Comparison of ENCODE assay signal across 11 mouse cellular contexts in the genomic region with DNA sequence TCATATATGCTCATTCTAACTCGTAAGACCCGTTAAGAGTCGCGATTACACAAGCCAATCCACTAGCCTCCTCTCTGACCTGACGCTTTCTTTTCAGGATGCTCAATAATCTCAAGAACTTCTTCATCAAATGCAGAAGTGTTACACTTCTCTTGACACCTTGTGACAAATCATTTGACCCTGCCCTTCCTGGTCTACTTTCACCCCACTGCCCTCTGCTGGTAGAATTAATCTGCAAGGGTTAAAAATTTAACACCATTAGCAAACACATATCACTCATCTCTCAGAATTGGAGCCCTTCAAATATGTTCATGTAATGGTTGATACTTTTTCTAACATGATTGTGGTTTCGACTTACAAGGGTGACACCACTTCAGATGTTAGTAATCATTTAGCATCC. TPM values are rescaled to one million over a fixed set of nuclear protein-coding genes. Genes with fewer than 3 reads are reported as not detected.
DNase-seq lines count a peak whose midpoint lies in the region; ATAC-seq and TF ChIP-seq lines count a peak whose summit lies in the region.
"Had no signal": no experiment of that assay in that cellular context is flagged by ENCODE, and none has a peak within 500 bp of the region (broad histone marks: within the 10 kb centered on the region; RNA-seq: fewer than 3 reads in every experiment).

No protein-coding gene starts in this region.

- ATAC-seq in lung, postnatal 0 days = no peak
- ATAC-seq in granulocyte monocyte progenitor cell, adult 5-6 weeks (replicated peaks; ENCODE audit: poor library complexity, severe bottlenecking) = peak; percentile 82
- ATAC-seq in forebrain, embryonic 11.5 days (replicated peaks; ENCODE audit: low FRiP score) = no peak

- no peaks in the 10 kb centered on the region for H3K36me3 ChIP-seq in lung, postnatal 0 days (ENCODE audit: insufficient read depth, low read length)
- H3K36me3 ChIP-seq in ES-E14 (ENCODE audit: control insufficient read depth, insufficient read depth, low read length, poor library complexity, severe bottlenecking) = no peaks in the 10 kb centered on the region
- H3K36me3 ChIP-seq in forebrain, embryonic 11.5 days (ENCODE audit: control insufficient read depth, insufficient read depth, low read length) = no peaks in the 10 kb centered on the region
- H3K36me3 ChIP-seq: heart, embryonic 13.5 days; midbrain, embryonic 12.5 days; neural tube, embryonic 15.5 days had no signal

- in situ Hi-C loops in ES-E14 (cut with MboI; ENCODE audit: low sequenced_read_pairs in 2 of 2, unreplicated experiment in 2 of 2) = no loop called here

- H3K27me3 ChIP-seq in lung, postnatal 0 days (replicated peaks; ENCODE audit: insufficient read depth, low read length) = no peaks in the 10 kb centered on the region
- H3K27me3 ChIP-seq in forebrain, embryonic 11.5 days (ENCODE audit: control insufficient read depth, insufficient read depth, low read length) = no peaks in the 10 kb centered on the region
- H3K27me3 ChIP-seq: heart, embryonic 13.5 days; midbrain, embryonic 12.5 days; neural tube, embryonic 15.5 days had no signal

- WGBS in lung, postnatal 0 days = 60% methylated on average over 6 of the region's 6 CpGs
- 79% methylated on average over 6 of the region's 6 CpGs for WGBS in forebrain, embryonic 11.5 days

- H3K27ac ChIP-seq in lung, postnatal 0 days (ENCODE audit: low read length) = no peak overlapping the region
- H3K27ac ChIP-seq in ES-E14 (ENCODE audit: insufficient read depth, low read depth, low read length, poor library complexity, severe bottlenecking) = no peak overlapping the region
- no peak overlapping the region for H3K27ac ChIP-seq in forebrain, embryonic 11.5 days (ENCODE audit: low read depth, low read length)
- H3K27ac ChIP-seq: heart, embryonic 13.5 days; midbrain, embryonic 12.5 days; neural tube, embryonic 15.5 days had no signal

- H3K9me3 ChIP-seq in lung, postnatal 0 days (ENCODE audit: low read length) = no peaks in the 10 kb centered on the region
- no peaks in the 10 kb centered on the region for H3K9me3 ChIP-seq in ES-E14 (ENCODE audit: control insufficient read depth, insufficient read depth, low read depth, low read length)
- no peaks in the 10 kb centered on the region for H3K9me3 ChIP-seq in forebrain, embryonic 11.5 days (ENCODE audit: control insufficient read depth, low read length)
- H3K9me3 ChIP-seq: heart, embryonic 13.5 days; midbrain, embryonic 12.5 days; neural tube, embryonic 15.5 days had no signal

- H3K4me3 ChIP-seq in lung, postnatal 0 days (ENCODE audit: low read depth, low read length) = no peak overlapping the region
- H3K4me3 ChIP-seq in ES-E14 (ENCODE audit: insufficient read depth in 1 of 2, low read depth in 1 of 2, low read length in 2 of 2, poor library complexity in 1 of 2, severe bottlenecking in 1 of 2) = no peak overlapping the region
- H3K4me3 ChIP-seq in forebrain, embryonic 11.5 days (ENCODE audit: low read depth, low read length) = no peak overlapping the region
- H3K4me3 ChIP-seq: heart, embryonic 13.5 days; midbrain, embryonic 12.5 days; neural tube, embryonic 15.5 days had no signal

- H3K4me1 ChIP-seq in lung, postnatal 0 days (ENCODE audit: insufficient read depth, low read depth, low read length) = no peaks in the 10 kb centered on the region
- H3K4me1 ChIP-seq in ES-E14 (ENCODE audit: control insufficient read depth in 2 of 2, insufficient read depth in 2 of 2, low read length in 2 of 2, poor library complexity in 1 of 2) = no peaks in the 10 kb centered on the region
- H3K4me1 ChIP-seq in forebrain, embryonic 11.5 days (replicated peaks; ENCODE audit: control insufficient read depth, insufficient read depth, low read length) = no peaks in the 10 kb centered on the region
- H3K4me1 ChIP-seq: heart, embryonic 13.5 days; midbrain, embryonic 12.5 days; neural tube, embryonic 15.5 days had no signal

- DNase-seq in lung, postnatal 0 days (ENCODE audit: low spot score) = no peak
- DNase-seq in lung, postnatal 14 days = no peak
- DNase-seq in B cell, adult 2 months = peak; percentile 26 to 36
- peak; percentile 12 for DNase-seq in ES-E14 (ENCODE audit: low read depth, low spot score)
- no peak for DNase-seq in forebrain, embryonic 11.5 days (ENCODE audit: low spot score)
- DNase-seq in cerebellum, adult 11 months = no peak
- DNase-seq: right cerebral cortex, postnatal 4 days had no signal

- no peak for TF ChIP-seq EP300 in lung, postnatal 0 days (IDR thresholded peaks at IDR 0.05)

- TF ChIP-seq CTCF in lung, postnatal 0 days (IDR thresholded peaks at IDR 0.05) = peak; percentile 36

- H3K9ac ChIP-seq in lung, postnatal 0 days (replicated peaks; ENCODE audit: low read depth) = no peak overlapping the region
- H3K9ac ChIP-seq in ES-E14 (ENCODE audit: insufficient read depth, low read depth, low read length, poor library complexity, severe bottlenecking) = no peak overlapping the region
- H3K9ac ChIP-seq in forebrain, embryonic 11.5 days (ENCODE audit: low read length) = no peak overlapping the region
- H3K9ac ChIP-seq: heart, embryonic 13.5 days; midbrain, embryonic 12.5 days; neural tube, embryonic 15.5 days had no signal

- no peak overlapping the region for H3K4me2 ChIP-seq in lung, postnatal 0 days (replicated peaks; ENCODE audit: low read depth, low read length)
- H3K4me2 ChIP-seq in forebrain, embryonic 11.5 days (ENCODE audit: low read depth, low read length, severe bottlenecking) = no peak overlapping the region
- H3K4me2 ChIP-seq: heart, embryonic 13.5 days; midbrain, embryonic 12.5 days; neural tube, embryonic 15.5 days had no signal

TF ChIP-seq in ES-E14, 5 proteins besides CTCF, POLR2A, EP300 and RAD21:
- TF ChIP-seq MAFK (IDR thresholded peaks at IDR 0.05; ENCODE audit: insufficient read depth, low read depth, low read length) = no peak
- TF ChIP-seq ZNF384 (IDR thresholded peaks at IDR 0.05; ENCODE audit: low read depth, low read length) = no peak
- TF ChIP-seq ZC3H11A (IDR thresholded peaks at IDR 0.05; ENCODE audit: borderline replicate concordance, low read depth, low read length) = no peak
- no peak for TF ChIP-seq CHD2 (IDR thresholded peaks at IDR 0.05; ENCODE audit: low read depth, low read length)
- TF ChIP-seq HCFC1 (IDR thresholded peaks at IDR 0.05; ENCODE audit: borderline replicate concordance, insufficient read depth, low read length) = no peak

RNA-seq across cellular contexts. Expression of a gene that starts 37.2 kb away (rescaled TPM):
- 40.6 and 41.6 TPM in 2 replicates for polyA plus RNA-seq in lung, postnatal 0 days (2015; fragmentation: Nextera tagmentation; extraction: Ambion mirVana)
- total RNA-seq in ES-E14 (2012; rRNA removed) = 28.7 and 35.0 TPM in 2 replicates
- total RNA-seq in granulocyte monocyte progenitor cell, adult 5-6 weeks (2014; fragmentation: Nextera tagmentation) = 27.0 and 27.8 TPM in 2 replicates
- 20.4 and 23.7 TPM in 2 replicates for total RNA-seq in granulocyte monocyte progenitor cell, adult 5-6 weeks (2017)
- 60.5 and 65.6 TPM in 2 replicates for polyA plus RNA-seq in forebrain, embryonic 11.5 days (2014; fragmentation: Nextera tagmentation; extraction: Ambion mirVana)

RNA-seq across cellular contexts. Expression of a gene that starts 37.7 kb away (rescaled TPM):
- 12.9 and 15.2 TPM in 2 replicates for polyA plus RNA-seq in lung, postnatal 0 days (2015; fragmentation: Nextera tagmentation; extraction: Ambion mirVana)
- total RNA-seq in ES-E14 (2012; rRNA removed) = 8.2 and 11.5 TPM in 2 replicates
- 7.5 and 14.5 TPM in 2 replicates for total RNA-seq in granulocyte monocyte progenitor cell, adult 5-6 weeks (2014; fragmentation: Nextera tagmentation)
- total RNA-seq in granulocyte monocyte progenitor cell, adult 5-6 weeks (2017) = 20.4 and 25.0 TPM in 2 replicates
- polyA plus RNA-seq in forebrain, embryonic 11.5 days (2014; fragmentation: Nextera tagmentation; extraction: Ambion mirVana) = 9.5 and 11.8 TPM in 2 replicates

Comparison
In these comparisons a context has a peak if more than half of its experiments do, and no peak if none do; other contexts are left out.
1. DNase-seq: peak in B cell, adult 2 months (2 of 2) and ES-E14 (single experiment); none in lung, postnatal 0 days (single experiment), lung, postnatal 14 days (single experiment), forebrain, embryonic 11.5 days (single experiment) and cerebellum, adult 11 months (single experiment).